Mouse (Mus musculus) liver, postnatal 0 days (tissue): ENCODE measurements at regions not wholly inside any gene's neighbourhood (a gene's known extent, or its start where the extent isn't known, plus 50 kb on each side); places are given as distances from the start of the nearest gene placed in this dataset.

ENCODE experiments used
- ATAC-seq: fragments of 200-750 bp; cut with Nextera tagmentation; 2 replicates; pipeline ENCODE4 v1.8.0; 2017; ENCODE audit warnings: mild to moderate bottlenecking, moderate library complexity
- DNase-seq: peaks from one replicate; pipeline ENCODE4 v3.0.0-alpha.2; 2016
- H3K27ac ChIP-seq: fragments of 300-500 bp; sonication (generic); 2 replicates; pipeline ENCODE4 v1.5.1; 2014; ENCODE audit warnings: antibody characterized with exemption, moderate library complexity, mild to moderate bottlenecking, low read depth
- H3K27me3 ChIP-seq: fragments of 300-500 bp; sonication (generic); 2 replicates; pipeline ENCODE4 v1.6.1; 2014; ENCODE audit warnings: low read length, control low read depth, mixed read lengths; ENCODE audit not compliant: insufficient read depth
- H3K36me3 ChIP-seq: fragments of 300-500 bp; sonication (generic); replicated peaks from 2 replicates; pipeline ENCODE4 v1.6.1; 2014; ENCODE audit warnings: mild to moderate bottlenecking, control low read depth, low read length, moderate library complexity, mixed read lengths; ENCODE audit not compliant: insufficient read depth
- H3K4me1 ChIP-seq: fragments of 300-500 bp; sonication (generic); 2 replicates; pipeline ENCODE4 v1.6.1; 2014; ENCODE audit warnings: antibody characterized with exemption, mild to moderate bottlenecking, control low read depth; ENCODE audit not compliant: insufficient read depth
- H3K4me2 ChIP-seq: fragments of 300-500 bp; sonication (generic); 2 replicates; pipeline ENCODE4 v1.6.1; 2014; ENCODE audit warnings: low read depth, mild to moderate bottlenecking, low read length, moderate library complexity, mixed read lengths
- H3K4me3 ChIP-seq: fragments of 300-500 bp; sonication (generic); 2 replicates; pipeline ENCODE4 v1.5.1; 2014; ENCODE audit warnings: low read depth, low read length
- H3K9ac ChIP-seq: fragments of 300-500 bp; sonication (generic); replicated peaks from 2 replicates; pipeline ENCODE4 v1.6.1; 2014; ENCODE audit warnings: mild to moderate bottlenecking, moderate library complexity
- H3K9me3 ChIP-seq: fragments of 300-500 bp; sonication (generic); 2 replicates; pipeline ENCODE4 v1.6.1; 2016; ENCODE audit warnings: mild to moderate bottlenecking, control low read depth, low read length, mixed read lengths
- CTCF ChIP-seq: sonication (generic); IDR thresholded peaks from 2 replicates; pipeline ENCODE4 v1.5.1; 2016; ENCODE audit warnings: antibody characterized with exemption, low read depth
- EP300 ChIP-seq: IDR thresholded peaks from 2 replicates; pipeline ENCODE4 v1.6.1; 2016; ENCODE audit warnings: antibody characterized with exemption, low read depth, mild to moderate bottlenecking
- WGBS: fragments of 180-500 bp; shearing (Covaris S2); extraction: QIAGEN DNeasy Blood & Tissue Kit; methylation state at CpG from one replicate; pipeline ENCODE4 v1.1.7; 2014; ENCODE audit not compliant: insufficient replicate concordance; 5-methylcytosine and 5-hydroxymethylcytosine counted together

DNA sequence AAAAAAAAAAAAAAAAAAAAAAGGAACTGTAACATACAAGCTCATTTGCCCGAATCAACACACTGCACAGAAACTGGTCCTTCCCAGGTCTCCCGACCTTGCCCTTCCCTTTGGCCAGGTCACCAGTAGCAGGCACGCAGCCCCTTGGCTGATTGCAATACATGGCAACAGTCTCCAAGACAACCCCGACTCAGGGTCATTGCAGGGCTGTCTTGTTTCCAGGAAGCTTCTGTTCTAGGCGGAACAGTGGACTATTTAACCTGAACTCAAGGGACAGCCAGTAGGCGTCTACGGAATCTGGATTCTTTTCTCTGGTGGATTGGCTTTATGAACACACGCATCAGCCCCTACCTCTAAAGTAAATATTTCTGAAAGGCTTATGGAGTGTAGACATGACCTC, 153.5 kb upstream of the Phactr1 start:
- TF ChIP-seq CTCF, result no peak
- TF ChIP-seq EP300, result no peak
- H3K4me2 ChIP-seq, result no peak overlapping the region

DNA sequence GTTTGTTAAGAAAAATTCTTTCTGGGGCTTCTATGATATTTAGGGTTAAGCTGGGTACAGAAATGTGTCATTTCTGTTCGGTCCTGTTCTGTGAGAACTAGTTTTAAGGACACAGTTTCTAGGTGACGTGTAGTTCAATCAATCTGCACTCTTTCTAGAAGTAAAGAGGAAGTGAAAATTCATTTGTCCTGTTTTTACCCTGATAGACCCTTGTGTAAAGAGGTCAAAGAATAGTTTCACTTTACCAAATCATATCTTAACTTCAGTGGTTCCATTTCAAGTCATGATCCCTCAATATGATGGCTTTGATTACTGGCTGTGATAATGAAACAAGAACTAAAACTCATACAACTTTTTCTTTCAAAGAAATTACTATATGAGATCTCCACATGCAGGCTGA, 152.3 kb upstream of the Phactr1 start:
- H3K4me3 ChIP-seq, result no peak overlapping the region
- H3K27me3 ChIP-seq, result no peaks in the 10 kb centered on the region
- no peaks in the 10 kb centered on the region for H3K4me1 ChIP-seq
- no peak for TF ChIP-seq CTCF
- no peak for TF ChIP-seq EP300
- 59% methylated on average over 2 of the region's 2 CpGs for WGBS
- no peak overlapping the region for H3K27ac ChIP-seq
- no peaks in the 10 kb centered on the region for H3K36me3 ChIP-seq
- no peak overlapping the region for H3K4me2 ChIP-seq
- ATAC-seq (no peak), DNase-seq (no peak)
- H3K9ac ChIP-seq, result no peak overlapping the region
- H3K9me3 ChIP-seq, result no peaks in the 10 kb centered on the region

More for the DNA sequence above, 153.5 kb upstream of the Phactr1 start:
- Histone ChIP-seq H3K4me3 (no peak overlapping the region), H3K4me1 (no peaks in the 10 kb centered on the region), H3K9me3 (no peaks in the 10 kb centered on the region), H3K27ac (no peak overlapping the region), H3K9ac (no peak overlapping the region), H3K36me3 (no peaks in the 10 kb centered on the region), H3K27me3 (no peaks in the 10 kb centered on the region)
- peak; percentile 40; the same call in 1 of the 2 replicates for ATAC-seq
- WGBS, result 31% methylated on average over 8 of the region's 8 CpGs
- DNase-seq, result peak; percentile 46

DNA sequence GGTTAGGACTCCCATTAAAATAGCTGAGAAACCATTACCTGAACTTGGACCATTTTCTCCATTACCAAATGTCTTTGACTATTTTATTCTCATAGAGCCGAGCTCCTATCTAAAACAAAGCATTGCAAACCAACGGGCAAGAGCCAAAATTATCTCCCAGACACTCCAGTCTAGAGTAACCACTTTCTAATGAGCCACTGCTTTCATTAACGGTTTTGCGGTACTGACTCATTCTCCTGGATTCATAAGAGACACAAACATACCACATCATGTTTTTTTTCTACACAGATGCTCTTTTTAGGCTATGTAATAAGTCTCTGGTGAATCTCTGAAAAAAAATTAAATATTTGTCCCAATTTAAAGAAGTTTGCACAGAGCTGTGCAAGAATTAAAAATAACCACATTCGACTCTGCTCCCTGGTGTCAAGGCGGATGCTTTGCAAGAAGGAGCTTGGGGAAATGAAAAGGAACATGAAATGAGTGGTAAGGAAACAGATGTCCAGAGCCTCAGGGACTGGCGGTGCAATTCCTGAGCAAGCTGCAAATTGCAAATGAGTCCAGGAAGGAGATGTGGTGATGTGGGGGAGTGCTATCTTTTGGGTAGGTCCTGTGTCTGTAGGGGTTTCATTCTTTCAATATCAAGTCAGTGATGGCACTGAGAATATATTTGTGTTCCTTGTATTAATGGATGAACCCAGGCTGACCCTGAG, 143.8 kb upstream of the Phactr1 start:
- no peak overlapping the region for H3K4me2 ChIP-seq
- 48% methylated on average over 7 of the region's 7 CpGs for WGBS
- no peak overlapping the region for H3K27ac ChIP-seq
- no peak for ATAC-seq
- 0 out of 2 replicates have a peak, but pooled peaks cover 5% of the 10 kb centered on the region for H3K9me3 ChIP-seq
- H3K4me1 ChIP-seq, result no peaks in the 10 kb centered on the region
- H3K9ac ChIP-seq, result no peak overlapping the region
- H3K27me3 ChIP-seq, result no peaks in the 10 kb centered on the region
- no peak for DNase-seq
- H3K36me3 ChIP-seq, result no peaks in the 10 kb centered on the region
- TF ChIP-seq CTCF (no peak), EP300 (no peak)
- no peak overlapping the region for H3K4me3 ChIP-seq

- WGBS, result 73% methylated on average over 2 of the region's 2 CpGs
- Histone ChIP-seq H3K9ac (no peak overlapping the region), H3K27ac (no peak overlapping the region), H3K4me1 (no peaks in the 10 kb centered on the region), H3K27me3 (no peaks in the 10 kb centered on the region), H3K36me3 (no peaks in the 10 kb centered on the region), H3K4me3 (no peak overlapping the region), H3K9me3 (0 out of 2 replicates have a peak, but pooled peaks cover 5% of the 10 kb centered on the region), H3K4me2 (no peak overlapping the region)
- ATAC-seq (no peak), DNase-seq (no peak)
- no peak for TF ChIP-seq EP300
- TF ChIP-seq CTCF, result no peak
Measured at GRCm38 (mm10) chr13:42538046-42538445, 142.4 kb upstream of the Phactr1 start.

DNA sequence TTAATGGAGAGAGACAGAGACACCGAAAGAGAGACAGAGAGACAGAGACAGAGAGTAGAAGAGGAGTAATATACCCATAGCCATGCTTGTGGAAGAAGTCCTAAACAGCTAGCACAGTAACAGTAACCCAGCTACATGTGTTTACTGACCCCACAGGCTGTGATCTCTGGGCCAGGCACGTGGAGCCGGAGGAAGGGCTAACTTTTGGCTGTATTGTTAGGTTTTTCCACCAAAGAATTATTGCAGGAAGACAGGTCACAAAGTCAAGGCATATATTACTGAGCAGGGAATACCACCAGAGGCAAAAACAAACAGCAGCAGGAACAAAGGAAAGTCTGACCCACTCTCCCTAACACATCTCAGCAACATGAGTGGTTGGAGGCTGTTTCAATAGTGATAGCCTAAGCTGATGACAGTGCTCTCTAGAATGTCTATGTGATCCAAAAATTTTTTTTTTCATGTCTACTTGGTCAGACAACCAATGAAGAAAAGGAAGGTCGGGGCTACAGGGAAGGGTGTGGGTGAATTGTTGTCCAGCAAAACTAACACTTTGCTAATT, 135.8 kb upstream of the Phactr1 start:
- TF ChIP-seq CTCF (no peak), EP300 (no peak)
- no peak for DNase-seq
- no peak for ATAC-seq

GRCm38 (mm10) chr13:42546389-42546788, 134.0 kb upstream of the Phactr1 start:
- Histone ChIP-seq H3K27ac (no peak overlapping the region), H3K9me3 (no peaks in the 10 kb centered on the region), H3K36me3 (no peaks in the 10 kb centered on the region), H3K4me1 (no peaks in the 10 kb centered on the region), H3K9ac (no peak overlapping the region), H3K4me3 (no peak overlapping the region), H3K4me2 (no peak overlapping the region), H3K27me3 (no peaks in the 10 kb centered on the region)
- TF ChIP-seq EP300, result no peak
- TF ChIP-seq CTCF, result no peak
- WGBS, result 58% methylated on average over 4 of the region's 4 CpGs
- DNase-seq (no peak), ATAC-seq (no peak)

More for the DNA sequence above, 135.8 kb upstream of the Phactr1 start:
- H3K4me3 ChIP-seq, result no peak overlapping the region
- no peak overlapping the region for H3K9ac ChIP-seq
- 54% methylated on average over 4 of the region's 4 CpGs for WGBS
- no peaks in the 10 kb centered on the region for H3K36me3 ChIP-seq
- 0 out of 2 replicates have a peak, but pooled peaks cover 5% of the 10 kb centered on the region for H3K9me3 ChIP-seq
- H3K4me2 ChIP-seq, result no peak overlapping the region
- no peak overlapping the region for H3K27ac ChIP-seq
- H3K27me3 ChIP-seq, result no peaks in the 10 kb centered on the region
- no peaks in the 10 kb centered on the region for H3K4me1 ChIP-seq
